Mouse (Mus musculus) small intestine, adult 2 months (tissue): ENCODE data around the gene Cyfip1.

Experiments
- CTCF ChIP-seq: fragments of 200-500 bp; IDR thresholded peaks from 2 replicates; pipeline ENCODE4 v1.5.1; 2012; ENCODE audit warnings: low read depth, mild to moderate bottlenecking, control low read depth, inconsistent platforms, low read length, moderate library complexity, mixed read lengths; ENCODE audit not compliant: insufficient replicate concordance, insufficient read length; ENCODE audit errors: extremely low read depth
- POLR2A ChIP-seq: fragments of 200-500 bp; IDR thresholded peaks from 2 replicates; pipeline ENCODE4 v1.6.1; 2012; ENCODE audit warnings: low read depth, mild to moderate bottlenecking, control low read depth, inconsistent platforms, low read length, moderate library complexity

DNA sequence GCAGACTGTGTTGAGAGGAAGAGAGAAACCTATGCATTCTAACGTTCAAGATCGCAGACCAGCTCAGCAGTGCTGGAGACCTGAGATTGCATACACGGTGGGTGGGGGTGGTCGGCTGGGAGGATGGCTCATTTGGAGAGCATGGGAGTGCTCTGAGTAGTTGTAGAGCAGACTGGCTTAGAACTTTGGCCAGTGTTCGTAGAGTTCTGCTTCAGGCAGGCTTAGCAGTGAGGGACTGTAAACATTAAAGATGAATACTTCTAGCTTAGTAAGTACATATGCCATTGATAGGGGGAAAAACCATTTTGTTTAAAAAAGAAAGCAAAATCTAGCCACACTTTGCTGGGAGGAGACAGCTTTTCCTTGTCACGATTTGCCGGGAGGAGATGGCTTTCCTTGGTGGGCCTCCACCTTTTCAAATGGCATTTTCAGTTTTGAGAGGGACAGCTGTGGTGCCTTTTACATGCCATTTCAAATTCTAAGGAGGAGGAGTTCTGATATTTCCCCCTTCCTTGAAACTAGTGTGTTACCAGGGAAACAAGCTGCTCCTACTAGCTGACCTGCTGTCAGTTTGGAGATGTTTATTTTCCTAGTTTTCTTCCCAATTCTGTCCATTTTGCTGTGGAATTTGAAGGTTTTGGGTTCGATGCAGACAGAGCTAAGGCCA lies 24.3 kb downstream of the Cyfip1 start:
- TF ChIP-seq CTCF (no peak), POLR2A (no peak)
